Mouse (Mus musculus): ENCODE data around the gene Col23a1.

DNA sequence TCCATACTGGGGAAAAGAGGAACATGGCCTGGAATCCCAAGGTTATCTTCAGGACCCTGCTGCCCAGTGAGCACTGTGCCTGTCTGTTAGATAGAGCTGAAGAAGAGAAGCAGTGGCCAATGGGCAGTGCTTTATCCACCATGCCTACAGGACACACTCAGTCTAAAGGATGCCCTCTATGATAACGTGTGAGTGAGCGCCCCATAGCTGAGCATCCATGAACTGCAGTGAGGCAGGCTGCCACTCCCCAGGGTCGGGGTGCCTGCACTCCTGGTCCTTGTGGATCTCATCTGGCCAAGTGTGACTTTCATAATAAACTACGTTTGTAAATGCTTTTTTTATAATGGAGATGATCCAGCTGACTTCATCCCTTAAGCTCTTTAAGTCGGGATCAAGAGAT lies 87.5 kb downstream of the Col23a1 start:
- TF ChIP-seq CTCF (IDR thresholded peaks at IDR 0.05; ENCODE audit: low read depth, low read length): no peak
- TF ChIP-seq GATA1 (IDR thresholded peaks at IDR 0.05; ENCODE audit: borderline replicate concordance, low read length): no peak
- no peak for TF ChIP-seq POLR2AphosphoS5 (IDR thresholded peaks at IDR 0.05; ENCODE audit: insufficient replicate concordance, low read depth, low read length)
- no peak for TF ChIP-seq TAL1 (conservative IDR thresholded peaks at IDR 0.05; ENCODE audit: low read depth, low read length)
- no peak for TF ChIP-seq GATA2 (IDR thresholded peaks at IDR 0.05; ENCODE audit: borderline replicate concordance, low read depth, low read length)
